Mouse (Mus musculus) activated CD4-positive, CD25-positive, alpha-beta regulatory T cell, adult 9 weeks (primary cell): ENCODE results near the gene Mrps33. TPM values are rescaled to one million over a fixed set of nuclear protein-coding genes. Genes with fewer than 3 reads are reported as not detected.

ENCODE experiments used
- polyA plus RNA-seq: library from polyadenylated mRNA; unstranded; fragments of 100-300 nt; shearing (Covaris generic); gene quantifications from one replicate; pipeline ENCODE4 v1.2.1, GENCODE M21; 2017

Gene Mrps33
- 161 TPM for polyA plus RNA-seq

DNA sequence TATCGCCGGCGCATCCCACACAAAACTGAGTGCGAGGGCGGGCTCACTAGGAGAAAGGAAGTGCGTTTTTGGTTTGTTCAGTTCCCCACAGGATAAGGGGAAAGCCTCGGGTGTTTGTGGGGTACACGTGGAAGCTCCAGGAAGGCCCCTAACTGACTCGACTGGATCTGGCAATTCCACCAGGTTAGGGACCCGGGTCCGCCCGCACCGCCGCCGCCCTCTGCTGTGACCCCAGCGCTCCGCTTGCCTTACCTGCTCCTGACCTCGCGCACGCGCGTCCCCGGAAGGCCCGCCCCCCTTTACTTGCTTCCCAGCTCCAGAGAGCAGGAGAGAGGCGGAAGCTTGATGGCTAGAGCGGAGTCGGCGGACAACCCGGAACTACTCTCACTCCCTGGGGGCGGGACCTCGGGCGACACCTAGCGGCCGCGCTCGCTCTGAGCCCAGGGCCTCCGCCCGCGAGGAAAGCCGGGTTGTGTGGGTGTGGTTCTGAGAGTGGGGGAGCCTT lies at the start of gene Mrps33:
Gene Mrps33 (minus strand): TSS at position 377 of the 505 bp plus-strand sequence.

Other genes with a start within 250 kb of the Mrps33 start
- gene Adck2, start 237.1 kb downstream of the Mrps33 start, polyA plus RNA-seq: 63.0 TPM
- gene Gm42420, start 225.2 kb downstream of the Mrps33 start, polyA plus RNA-seq: 2.1 TPM
- 150 TPM for gene Ndufb2, start 218.4 kb downstream of the Mrps33 start, polyA plus RNA-seq
- 6.8 TPM for gene Braf, start 85.5 kb downstream of the Mrps33 start, polyA plus RNA-seq
- not detected for gene Tmem178b, start 62.3 kb upstream of the Mrps33 start, polyA plus RNA-seq